Mouse (Mus musculus): Measurements from ENCODE around the gene Mfrp. TPM values are rescaled to one million over a fixed set of nuclear protein-coding genes. Genes with fewer than 3 reads are reported as not detected.

The Mfrp gene
- not detected for total RNA-seq (2021)
- long read RNA-seq, experiment 1 = 0 reads
- long read RNA-seq, experiment 2 = 0 reads

DNA sequence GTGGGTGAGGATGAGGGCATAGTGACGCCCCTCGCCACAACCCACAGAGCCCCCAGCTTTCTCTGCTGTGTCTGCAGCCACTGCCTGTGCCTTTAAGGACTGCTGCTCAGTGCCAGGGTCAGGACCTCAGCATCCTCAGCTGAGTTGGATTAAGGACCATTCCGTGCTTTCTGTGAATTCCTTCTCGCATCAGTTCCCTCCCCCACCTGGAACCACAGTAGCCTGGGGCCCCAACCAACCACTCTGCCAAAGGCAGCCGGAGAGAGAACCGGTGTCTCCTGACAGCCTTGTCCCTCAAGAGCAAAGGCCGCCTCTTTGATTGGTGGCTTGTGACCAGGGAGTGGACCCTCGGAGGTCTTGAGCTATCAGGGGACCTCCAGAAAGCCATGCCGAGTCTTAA lies at the start of gene Mfrp:
Mfrp (plus strand) TSS at position 240 of the 400 bp plus-strand sequence.
- no peak within 1 kb of the TSS for H3K27ac ChIP-seq
- no peak for DNase-seq
- no peak for TF ChIP-seq CTCF (IDR thresholded peaks at IDR 0.05)
- intact Hi-C loops (cut with DNase I) = no loop called here
- H3K4me3 ChIP-seq = no peak within 1 kb of the TSS

- no peak for TF ChIP-seq CTCF (IDR thresholded peaks at IDR 0.05)
- DNase-seq = no peak
- H3K27ac ChIP-seq = no peak overlapping the region
- intact Hi-C loops (cut with DNase I) = no loop called here
- H3K4me3 ChIP-seq = no peak overlapping the region
Observed at GRCm38 (mm10) chr9:44052855-44053254, 48.7 kb upstream of the Mfrp start.

DNA sequence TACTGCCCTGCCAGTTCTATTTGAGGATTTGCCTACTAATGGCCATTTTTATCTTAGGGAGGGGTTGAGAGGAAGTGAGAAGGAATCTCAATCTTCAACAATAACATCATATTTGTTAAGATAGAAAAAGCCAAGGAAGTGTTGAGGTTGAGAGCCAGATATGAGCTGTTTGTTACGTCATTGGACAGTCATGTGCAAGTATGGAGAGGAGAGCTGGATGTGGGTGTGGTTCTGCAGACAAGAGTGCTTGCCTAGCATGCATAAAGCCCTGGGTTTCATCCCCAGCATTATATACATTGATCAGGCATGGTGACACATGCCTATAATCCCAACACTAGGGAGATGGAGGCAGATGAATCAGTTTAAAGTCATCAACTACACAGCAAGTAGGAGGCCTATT lies 47.6 kb upstream of the Mfrp start:
- no peak overlapping the region for H3K4me3 ChIP-seq
- TF ChIP-seq CTCF (IDR thresholded peaks at IDR 0.05) = no peak
- no peak overlapping the region for H3K27ac ChIP-seq
- no peak for DNase-seq
- intact Hi-C loops (cut with DNase I) = no loop called here

- intact Hi-C loops (cut with DNase I) = no loop called here
- Histone ChIP-seq H3K27ac (no peak overlapping the region), H3K4me3 (no peak overlapping the region)
- no peak for DNase-seq
- TF ChIP-seq CTCF (IDR thresholded peaks at IDR 0.05) = no peak
Observed at GRCm38 (mm10) chr9:44058606-44059005, 42.9 kb upstream of the Mfrp start.

DNA sequence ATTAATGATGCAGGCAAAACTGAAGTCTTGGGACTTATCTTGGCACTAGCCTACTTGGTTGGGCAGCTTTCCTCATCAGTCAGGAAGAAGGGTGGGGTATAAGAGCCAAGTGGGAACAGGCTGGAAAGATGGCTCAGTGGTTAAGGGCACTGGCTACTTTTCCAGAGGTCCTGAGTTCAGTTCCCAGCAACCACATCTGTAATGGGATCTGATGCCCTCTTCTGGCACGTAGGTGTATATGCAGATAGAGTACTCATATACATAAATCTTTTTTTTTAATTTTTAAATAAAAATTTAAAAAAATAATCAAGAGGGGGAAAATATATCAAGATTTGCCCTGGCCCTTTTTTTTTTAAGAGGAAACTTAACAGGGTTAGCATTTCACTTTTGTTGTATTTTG lies 36.4 kb upstream of the Mfrp start:
- TF ChIP-seq CTCF (IDR thresholded peaks at IDR 0.05) = peak; percentile 40
- H3K27ac ChIP-seq = no peak overlapping the region
- no peak for DNase-seq
- intact Hi-C loops (cut with DNase I) = no loop called here
- H3K4me3 ChIP-seq = no peak overlapping the region

- peak; percentile 99 for DNase-seq
- peak; percentile 98; the same call in 1 of the 2 replicates for TF ChIP-seq CTCF (IDR thresholded peaks at IDR 0.05)
- peak within 1 kb of the TSS; percentile 97 for H3K27ac ChIP-seq
- intact Hi-C loops (cut with DNase I) = loop anchor here (2.0 kb wide), 1 partner anchor 82 kb away; no protein-coding TSS in a partner anchor
- H3K4me3 ChIP-seq = peak within 1 kb of the TSS; percentile 76
Observed at GRCm38 (mm10) chr9:44066785-44067225, 34.7 kb upstream of the Mfrp start, which contains the start of gene Usp2. TSS of gene Usp2 (plus strand) at chr9:44067021.

DNA sequence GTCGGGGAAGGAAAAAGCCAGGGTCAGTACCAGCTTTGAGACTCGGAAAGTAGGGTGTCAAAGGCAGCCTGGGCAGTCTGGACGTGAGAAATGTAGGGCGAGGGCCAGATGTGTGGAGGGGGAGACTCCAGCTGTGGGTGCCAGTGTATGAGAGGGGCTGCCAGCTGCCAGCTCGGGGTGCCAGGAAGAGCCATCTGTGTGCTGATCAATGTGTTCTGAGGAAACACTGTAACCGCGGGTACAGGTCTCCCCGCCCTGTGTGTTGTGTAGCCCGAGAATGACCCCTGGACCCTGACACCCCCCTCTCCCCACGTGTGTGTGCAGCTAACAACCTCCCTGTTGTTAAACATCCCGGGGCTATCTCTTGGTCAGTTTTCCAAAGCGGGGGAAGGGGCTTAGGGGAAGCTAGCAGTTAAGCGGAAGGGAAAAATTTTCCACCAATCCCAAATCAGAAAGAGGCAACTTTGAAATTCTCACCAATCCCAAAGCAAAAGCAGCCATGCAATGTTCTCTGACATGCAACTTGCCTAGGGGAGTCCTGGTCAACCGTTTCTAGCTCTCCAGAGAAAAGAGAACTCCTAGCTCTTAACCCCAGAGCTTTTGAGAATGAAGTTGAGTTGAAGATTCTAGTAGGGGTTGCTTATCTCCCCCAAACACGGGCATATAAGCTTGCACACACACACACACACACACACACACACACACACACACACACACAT lies 34.1 kb upstream of the Mfrp start:
- peak overlapping the region; percentile 97 for H3K27ac ChIP-seq
- H3K4me3 ChIP-seq = peak overlapping the region; percentile 76
- no peak for TF ChIP-seq CTCF (IDR thresholded peaks at IDR 0.05)
- intact Hi-C loops (cut with DNase I) = loop anchor here (2.0 kb wide), 1 partner anchor 83 kb away; no protein-coding TSS in a partner anchor
- DNase-seq = no peak

- no peak for TF ChIP-seq CTCF (IDR thresholded peaks at IDR 0.05)
- peak; percentile 53 for DNase-seq
- Histone ChIP-seq H3K4me3 (peak overlapping the region; percentile 76), H3K27ac (peak overlapping the region; percentile 97)
- intact Hi-C loops (cut with DNase I) = loop anchor here (2.0 kb wide), 1 partner anchor 83 kb away; no protein-coding TSS in a partner anchor
Observed at GRCm38 (mm10) chr9:44067960-44068330, 33.6 kb upstream of the Mfrp start.

GRCm38 (mm10) chr9:44069252-44069651 lies 32.3 kb upstream of the Mfrp start:
- peak; percentile 75 for DNase-seq
- H3K4me3 ChIP-seq = peak overlapping the region; percentile 76
- no peak for TF ChIP-seq CTCF (IDR thresholded peaks at IDR 0.05)
- intact Hi-C loops (cut with DNase I) = no loop called here
- H3K27ac ChIP-seq = peak overlapping the region; percentile 97

GRCm38 (mm10) chr9:44070113-44070843 lies 31.3 kb upstream of the Mfrp start:
- H3K27ac ChIP-seq = peak overlapping the region; percentile 97
- peak overlapping the region; percentile 76 for H3K4me3 ChIP-seq
- peak; percentile 65 for DNase-seq
- TF ChIP-seq CTCF (IDR thresholded peaks at IDR 0.05) = no peak
- intact Hi-C loops (cut with DNase I) = no loop called here

- Histone ChIP-seq H3K27ac (peak overlapping the region; percentile 97), H3K4me3 (peak overlapping the region; percentile 76)
- TF ChIP-seq CTCF (IDR thresholded peaks at IDR 0.05) = no peak
- intact Hi-C loops (cut with DNase I) = no loop called here
- peak; percentile 76 for DNase-seq
Observed at GRCm38 (mm10) chr9:44070844-44071231, 30.7 kb upstream of the Mfrp start.

DNA sequence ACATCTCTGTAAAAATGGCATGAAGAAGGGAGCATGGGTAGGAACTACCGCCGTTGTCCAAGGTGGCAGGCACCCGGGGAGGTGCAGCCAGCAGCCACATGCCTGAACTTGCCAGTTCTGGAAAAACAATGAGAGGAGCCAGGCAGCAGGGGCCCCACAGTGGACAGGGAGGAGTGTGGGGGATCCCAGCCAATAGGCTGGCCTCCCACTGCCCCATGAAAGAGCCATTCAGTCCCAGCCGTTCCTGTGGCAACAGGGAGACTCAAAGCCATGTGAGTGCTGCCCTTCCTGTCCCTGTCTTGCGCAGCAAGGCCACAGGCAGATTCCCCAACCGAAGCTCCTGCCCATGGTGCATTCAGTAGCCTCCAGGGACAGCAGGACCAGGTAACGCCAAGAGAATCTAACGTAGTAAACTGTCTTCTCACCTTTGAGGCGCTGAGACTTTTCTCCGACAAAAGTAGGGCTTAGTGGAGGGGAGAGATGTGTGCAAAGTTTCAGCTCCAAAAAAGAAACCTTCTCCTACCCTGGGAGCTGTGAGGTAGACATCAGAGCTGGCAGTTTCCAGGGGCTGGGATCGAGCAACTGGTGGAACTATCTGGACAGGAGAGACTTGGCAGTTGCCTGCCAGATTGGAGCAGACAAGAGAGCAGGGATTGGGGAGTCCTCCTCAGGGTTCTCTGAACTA lies 29.5 kb upstream of the Mfrp start:
- intact Hi-C loops (cut with DNase I) = loop anchor here (2.0 kb wide), 1 partner anchor 15 kb away; no protein-coding TSS in a partner anchor
- peak; percentile 63 for DNase-seq

More for the DNA sequence above, 29.5 kb upstream of the Mfrp start:
- H3K4me3 ChIP-seq = peak overlapping the region; percentile 76
- peak overlapping the region; percentile 97 for H3K27ac ChIP-seq
- no peak for TF ChIP-seq CTCF (IDR thresholded peaks at IDR 0.05)
